Mouse (Mus musculus): Measurements from ENCODE around the gene Rsrc2.

DNA sequence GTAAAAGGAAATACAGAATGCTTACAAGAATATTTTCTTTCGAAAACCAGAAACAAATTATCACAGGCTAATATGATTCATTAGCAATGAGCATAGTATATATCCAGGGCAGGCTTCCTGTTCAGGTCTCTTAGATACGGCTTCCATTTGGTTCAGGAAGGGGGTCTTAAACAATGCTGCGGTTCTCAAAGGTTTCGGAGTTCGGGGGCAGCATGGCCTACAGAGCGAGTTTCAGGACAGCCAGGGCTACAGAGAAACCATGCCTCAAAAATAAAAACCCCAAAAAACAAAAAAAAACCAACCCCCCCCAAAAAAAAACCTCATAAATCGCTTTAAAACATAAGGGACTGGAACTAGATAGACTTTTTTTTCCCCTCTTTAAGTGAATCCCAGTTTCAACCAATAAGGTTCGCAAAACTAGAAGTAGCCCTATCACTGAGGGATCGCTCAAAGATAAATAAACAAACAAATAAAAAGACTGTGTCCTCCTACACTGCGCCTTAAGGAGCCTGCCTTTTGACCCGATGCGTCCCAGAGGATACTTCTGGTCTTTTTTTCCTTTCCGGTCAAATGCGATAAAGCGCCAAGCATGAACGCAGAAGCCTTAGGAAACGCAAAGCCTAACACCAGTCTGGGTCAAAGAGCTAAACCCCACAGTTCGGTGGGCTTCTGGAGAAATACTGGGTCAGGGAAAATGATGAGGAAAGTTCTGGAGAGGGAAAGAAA lies 712 bp downstream of the Rsrc2 start:
- TF ChIP-seq MAX (IDR thresholded peaks at IDR 0.05; ENCODE audit: low read length) = 0 out of 2 replicates have a peak, but pooled peaks have one; percentile 25
- TF ChIP-seq TAL1 (IDR thresholded peaks at IDR 0.05; ENCODE audit: low read length) = no peak
- TF ChIP-seq ZC3H11A (IDR thresholded peaks at IDR 0.05; ENCODE audit: low read depth, low read length) = no peak
- TF ChIP-seq POLR2AphosphoS2 (IDR thresholded peaks at IDR 0.05; ENCODE audit: low read length) = no peak
- TF ChIP-seq SIN3A (IDR thresholded peaks at IDR 0.05; ENCODE audit: low read length) = no peak; the same call in 1 of the 2 replicates
- TF ChIP-seq CTCF (IDR thresholded peaks at IDR 0.05 in 2 of 3, conservative IDR thresholded peaks at IDR 0.05 in 1 of 3; ENCODE audit: control insufficient read depth in 1 of 3, insufficient read depth in 1 of 3, low read depth in 2 of 3, low read length in 3 of 3, poor library complexity in 1 of 3, severe bottlenecking in 1 of 3) = no peak
